Mouse (Mus musculus): ENCODE data around the gene Cit. TPM values are rescaled to one million over a fixed set of nuclear protein-coding genes. Genes with fewer than 3 reads are reported as not detected.
A peak's percentile ranks its signal among the peaks of the same experiment; 100 is the strongest.

Gene Cit
- polyA plus RNA-seq, 1 experiment from 2014 or later = 27.5 TPM

GRCm38 (mm10) chr5:116037731-116038130, 192.7 kb downstream of the Cit start:
- Histone ChIP-seq H3K4me3 (replicated peaks; ENCODE audit: low read length) (no peak overlapping the region), H3K27me3 (ENCODE audit: control insufficient read depth, insufficient read depth, low read length) (no peaks in the 10 kb centered on the region; the same call in 1 of the 2 replicates), H3K36me3 (replicated peaks; ENCODE audit: control insufficient read depth, insufficient read depth) (no peaks in the 10 kb centered on the region), H3K4me1 (replicated peaks; ENCODE audit: control insufficient read depth, insufficient read depth, low read length) (no peaks in the 10 kb centered on the region), H3K9ac (no peak overlapping the region), H3K9me3 (ENCODE audit: control insufficient read depth, low read length) (no peaks in the 10 kb centered on the region), H3K4me2 (replicated peaks) (no peak overlapping the region), H3K27ac (no peak overlapping the region)
- ATAC-seq (ENCODE audit: low FRiP score) (no peak), DNase-seq (ENCODE audit: low spot score) (no peak)
- WGBS = 60% methylated on average over 12 of the region's 12 CpGs

- no peaks in the 10 kb centered on the region for H3K9me3 ChIP-seq (ENCODE audit: control insufficient read depth, low read length)
- no peaks in the 10 kb centered on the region for H3K4me1 ChIP-seq (replicated peaks; ENCODE audit: control insufficient read depth, insufficient read depth, low read length)
- no peak overlapping the region for H3K4me3 ChIP-seq (replicated peaks; ENCODE audit: low read length)
- H3K27ac ChIP-seq = no peak overlapping the region
- no peak overlapping the region for H3K9ac ChIP-seq
- no peak for ATAC-seq (ENCODE audit: low FRiP score)
- H3K27me3 ChIP-seq (ENCODE audit: control insufficient read depth, insufficient read depth, low read length) = no peaks in the 10 kb centered on the region; the same call in 1 of the 2 replicates
- H3K36me3 ChIP-seq (replicated peaks; ENCODE audit: control insufficient read depth, insufficient read depth) = no peaks in the 10 kb centered on the region
- DNase-seq (ENCODE audit: low spot score) = no peak
- peak overlapping the region; percentile 19; the same call in 1 of the 2 replicates for H3K4me2 ChIP-seq (replicated peaks)
- 44% methylated on average over 11 of the region's 11 CpGs for WGBS
Measured at GRCm38 (mm10) chr5:116039706-116040105, 194.6 kb downstream of the Cit start.

GRCm38 (mm10) chr5:116042241-116042640, 197.2 kb downstream of the Cit start:
- WGBS = 61% methylated on average over 7 of the region's 7 CpGs
- H3K9me3 ChIP-seq (ENCODE audit: control insufficient read depth, low read length) = no peaks in the 10 kb centered on the region
- H3K27ac ChIP-seq = no peak overlapping the region
- no peak overlapping the region for H3K9ac ChIP-seq
- no peak overlapping the region for H3K4me3 ChIP-seq (replicated peaks; ENCODE audit: low read length)
- no peaks in the 10 kb centered on the region for H3K36me3 ChIP-seq (replicated peaks; ENCODE audit: control insufficient read depth, insufficient read depth)
- no peak for DNase-seq (ENCODE audit: low spot score)
- no peaks in the 10 kb centered on the region for H3K4me1 ChIP-seq (replicated peaks; ENCODE audit: control insufficient read depth, insufficient read depth, low read length)
- ATAC-seq (ENCODE audit: low FRiP score) = no peak
- H3K4me2 ChIP-seq (replicated peaks) = no peak overlapping the region
- H3K27me3 ChIP-seq (ENCODE audit: control insufficient read depth, insufficient read depth, low read length) = no peaks in the 10 kb centered on the region

GRCm38 (mm10) chr5:116045581-116045980, 200.5 kb downstream of the Cit start:
- no peaks in the 10 kb centered on the region for H3K9me3 ChIP-seq (ENCODE audit: control insufficient read depth, low read length)
- no peaks in the 10 kb centered on the region for H3K36me3 ChIP-seq (replicated peaks; ENCODE audit: control insufficient read depth, insufficient read depth)
- WGBS = 88% methylated on average over 8 of the region's 8 CpGs
- no peak overlapping the region for H3K4me2 ChIP-seq (replicated peaks)
- ATAC-seq (ENCODE audit: low FRiP score) = no peak
- no peaks in the 10 kb centered on the region for H3K27me3 ChIP-seq (ENCODE audit: control insufficient read depth, insufficient read depth, low read length)
- H3K9ac ChIP-seq = no peak overlapping the region
- no peak for DNase-seq (ENCODE audit: low spot score)
- no peak overlapping the region for H3K4me3 ChIP-seq (replicated peaks; ENCODE audit: low read length)
- no peaks in the 10 kb centered on the region for H3K4me1 ChIP-seq (replicated peaks; ENCODE audit: control insufficient read depth, insufficient read depth, low read length)
- no peak overlapping the region for H3K27ac ChIP-seq

DNA sequence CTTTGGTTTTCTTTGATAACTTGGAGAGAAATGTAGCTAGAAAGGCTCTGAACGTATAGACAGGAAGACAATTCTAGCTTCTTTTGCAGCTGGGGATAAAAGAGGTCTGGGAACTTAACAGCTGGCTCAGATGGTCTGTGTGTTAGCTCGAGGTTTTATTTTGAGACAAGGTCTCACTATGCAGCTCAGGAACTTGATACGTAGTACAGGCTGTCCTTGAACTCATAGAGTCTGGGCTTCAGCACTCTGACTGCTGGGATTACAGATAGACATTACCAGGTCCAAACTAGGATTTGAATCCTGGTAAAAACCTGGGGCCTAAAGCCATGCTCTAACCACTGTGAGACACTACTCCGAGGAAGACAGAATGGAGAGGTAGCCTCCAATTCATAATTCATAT, 201.2 kb downstream of the Cit start:
- no peak for DNase-seq (ENCODE audit: low spot score)
- Histone ChIP-seq H3K36me3 (replicated peaks; ENCODE audit: control insufficient read depth, insufficient read depth) (no peaks in the 10 kb centered on the region), H3K9ac (no peak overlapping the region), H3K4me3 (replicated peaks; ENCODE audit: low read length) (no peak overlapping the region), H3K27me3 (ENCODE audit: control insufficient read depth, insufficient read depth, low read length) (no peaks in the 10 kb centered on the region), H3K9me3 (ENCODE audit: control insufficient read depth, low read length) (no peaks in the 10 kb centered on the region), H3K27ac (no peak overlapping the region), H3K4me1 (replicated peaks; ENCODE audit: control insufficient read depth, insufficient read depth, low read length) (no peaks in the 10 kb centered on the region), H3K4me2 (replicated peaks) (no peak overlapping the region)
- WGBS = 81% methylated on average over 4 of the region's 4 CpGs
- no peak for ATAC-seq (ENCODE audit: low FRiP score)

- Histone ChIP-seq H3K4me2 (replicated peaks) (no peak overlapping the region), H3K27me3 (ENCODE audit: control insufficient read depth, insufficient read depth, low read length) (no peaks in the 10 kb centered on the region), H3K9ac (no peak overlapping the region), H3K27ac (no peak overlapping the region), H3K9me3 (ENCODE audit: control insufficient read depth, low read length) (no peaks in the 10 kb centered on the region), H3K36me3 (replicated peaks; ENCODE audit: control insufficient read depth, insufficient read depth) (no peaks in the 10 kb centered on the region), H3K4me1 (replicated peaks; ENCODE audit: control insufficient read depth, insufficient read depth, low read length) (no peaks in the 10 kb centered on the region), H3K4me3 (replicated peaks; ENCODE audit: low read length) (no peak overlapping the region)
- ATAC-seq (ENCODE audit: low FRiP score) (no peak), DNase-seq (ENCODE audit: low spot score) (no peak)
- 99% methylated on average over 3 of the region's 3 CpGs for WGBS
Measured at GRCm38 (mm10) chr5:116048321-116048720, 203.2 kb downstream of the Cit start.

- no peak overlapping the region for H3K4me2 ChIP-seq (replicated peaks)
- 75% methylated on average over 4 of the region's 4 CpGs for WGBS
- H3K9ac ChIP-seq = no peak overlapping the region
- no peak overlapping the region for H3K27ac ChIP-seq
- ATAC-seq (ENCODE audit: low FRiP score) (no peak), DNase-seq (ENCODE audit: low spot score) (no peak)
- H3K4me3 ChIP-seq (replicated peaks; ENCODE audit: low read length) = no peak overlapping the region
- H3K27me3 ChIP-seq (ENCODE audit: control insufficient read depth, insufficient read depth, low read length) = no peaks in the 10 kb centered on the region
- no peaks in the 10 kb centered on the region for H3K36me3 ChIP-seq (replicated peaks; ENCODE audit: control insufficient read depth, insufficient read depth)
- no peaks in the 10 kb centered on the region for H3K9me3 ChIP-seq (ENCODE audit: control insufficient read depth, low read length)
- no peaks in the 10 kb centered on the region for H3K4me1 ChIP-seq (replicated peaks; ENCODE audit: control insufficient read depth, insufficient read depth, low read length)
Measured at GRCm38 (mm10) chr5:116049821-116050220, 204.7 kb downstream of the Cit start.

GRCm38 (mm10) chr5:116052171-116052570, 207.1 kb downstream of the Cit start:
- Histone ChIP-seq H3K4me1 (replicated peaks; ENCODE audit: control insufficient read depth, insufficient read depth, low read length) (no peaks in the 10 kb centered on the region), H3K27me3 (ENCODE audit: control insufficient read depth, insufficient read depth, low read length) (no peaks in the 10 kb centered on the region), H3K9ac (no peak overlapping the region), H3K4me3 (replicated peaks; ENCODE audit: low read length) (no peak overlapping the region), H3K36me3 (replicated peaks; ENCODE audit: control insufficient read depth, insufficient read depth) (no peaks in the 10 kb centered on the region), H3K27ac (no peak overlapping the region), H3K4me2 (replicated peaks) (no peak overlapping the region), H3K9me3 (ENCODE audit: control insufficient read depth, low read length) (no peaks in the 10 kb centered on the region)
- DNase-seq (ENCODE audit: low spot score) (no peak), ATAC-seq (ENCODE audit: low FRiP score) (no peak)
- 79% methylated on average over 5 of the region's 5 CpGs for WGBS

- 62% methylated on average over 6 of the region's 6 CpGs for WGBS
Measured at GRCm38 (mm10) chr5:116052826-116053225, 207.7 kb downstream of the Cit start.

More at GRCm38 (mm10) chr5:116052826-116053225, 207.7 kb downstream of the Cit start:
- Histone ChIP-seq H3K9ac (no peak overlapping the region), H3K4me1 (replicated peaks; ENCODE audit: control insufficient read depth, insufficient read depth, low read length) (no peaks in the 10 kb centered on the region), H3K27me3 (ENCODE audit: control insufficient read depth, insufficient read depth, low read length) (no peaks in the 10 kb centered on the region), H3K4me3 (replicated peaks; ENCODE audit: low read length) (no peak overlapping the region), H3K27ac (no peak overlapping the region), H3K4me2 (replicated peaks) (no peak overlapping the region), H3K9me3 (ENCODE audit: control insufficient read depth, low read length) (no peaks in the 10 kb centered on the region), H3K36me3 (replicated peaks; ENCODE audit: control insufficient read depth, insufficient read depth) (no peaks in the 10 kb centered on the region)
- ATAC-seq (ENCODE audit: low FRiP score) (no peak), DNase-seq (ENCODE audit: low spot score) (no peak)

All from hindbrain, embryonic 14.5 days (tissue).